Mouse (Mus musculus): ENCODE data around the gene Cyp2b19.

DNA sequence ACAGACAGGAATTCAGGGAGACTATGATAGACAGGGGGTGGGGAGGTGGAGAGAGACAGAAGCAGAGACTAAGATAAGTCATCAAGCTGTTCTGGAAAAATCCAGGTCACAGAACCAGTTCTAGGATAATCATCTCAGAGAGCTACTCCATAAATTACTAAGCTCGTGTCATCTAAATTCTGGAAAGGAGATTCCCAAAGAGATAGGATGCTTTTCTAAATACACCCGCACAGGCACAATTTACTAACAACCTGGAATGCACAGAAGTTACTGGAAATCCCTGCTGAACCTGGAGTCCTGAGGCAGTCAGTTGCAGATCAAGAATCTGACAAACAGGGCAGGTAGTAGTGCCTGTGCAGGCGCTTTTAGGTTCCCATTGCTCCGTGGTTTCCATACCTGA, 13.0 kb upstream of the Cyp2b19 start:
- TF ChIP-seq CTCF (IDR thresholded peaks at IDR 0.05; ENCODE audit: control insufficient read depth, insufficient read depth, insufficient read length) (no peak), CEBPB (IDR thresholded peaks at IDR 0.05; ENCODE audit: low read depth) (no peak), MYOD1 (IDR thresholded peaks at IDR 0.05; ENCODE audit: control insufficient read depth, insufficient read length, low read depth) (no peak), MYOG (IDR thresholded peaks at IDR 0.05; ENCODE audit: control insufficient read depth, extremely low read depth, insufficient read length) (no peak), MAX (IDR thresholded peaks at IDR 0.05) (no peak), USF1 (IDR thresholded peaks at IDR 0.05; ENCODE audit: low read depth) (no peak), FOSL1 (IDR thresholded peaks at IDR 0.05; ENCODE audit: insufficient read depth, low read length, poor library complexity, severe bottlenecking) (no peak)
